Mouse (Mus musculus) kidney, postnatal 14 days (tissue): ENCODE results near the gene Paip2b.
"Not testable (repeated sequence)": the region's sequence is repeated elsewhere in the genome, so short reads cannot be mapped to it uniquely, and the experiment has no call there.

Experiments used
- DNase-seq: peaks from one replicate; pipeline ENCODE4 v3.0.0; 2022; ENCODE audit warnings: mixed read lengths

Gene Paip2b

DNA sequence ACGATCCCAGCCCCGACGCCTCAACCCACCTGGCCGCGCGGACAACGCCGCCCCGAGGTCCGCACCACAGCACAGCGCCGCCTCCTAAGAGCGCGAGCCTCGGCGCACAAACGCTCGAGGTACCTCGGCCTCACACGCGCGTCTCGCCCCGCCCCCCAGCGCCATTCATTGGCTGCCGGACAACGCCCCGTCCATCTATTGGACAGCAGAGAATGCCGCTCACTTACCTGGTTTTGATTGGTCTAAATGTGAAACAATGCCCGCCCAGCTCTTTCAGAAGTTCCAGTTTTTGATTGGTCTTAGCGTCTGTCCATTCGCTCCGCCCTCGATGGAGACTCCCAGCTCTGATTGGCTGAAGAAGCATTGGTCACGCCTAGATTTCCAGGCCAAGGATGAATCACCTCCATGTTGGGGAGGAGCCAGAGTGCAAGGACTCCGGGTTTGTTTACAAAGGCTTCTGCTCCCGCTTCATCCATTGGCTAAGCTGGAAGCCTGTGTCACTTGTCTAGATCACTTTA lies at the start of gene Paip2b:
Paip2b (minus strand) TSS at position 136 of the 518 bp plus-strand sequence.
- DNase-seq = peak; percentile 99

DNA sequence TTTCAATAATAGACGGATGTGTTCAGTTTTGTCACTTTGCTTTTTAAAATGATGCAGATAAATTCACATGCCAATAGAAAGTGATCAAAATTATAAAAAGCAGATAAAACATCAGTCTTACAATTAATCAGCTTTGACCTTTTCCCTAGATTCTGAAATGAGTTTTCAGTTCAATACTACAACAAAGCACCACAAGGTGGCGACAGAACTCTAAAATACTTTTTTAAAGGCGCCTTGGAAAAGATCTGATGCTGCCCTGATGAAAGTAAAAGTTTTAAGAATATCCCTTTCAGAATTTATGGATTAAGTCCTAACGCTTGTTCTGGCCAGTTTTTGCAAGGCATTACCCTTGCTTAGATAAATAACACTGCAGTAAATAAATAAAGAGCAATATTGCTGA lies 48.3 kb upstream of the Paip2b start:
- DNase-seq = peak; percentile 63

DNA sequence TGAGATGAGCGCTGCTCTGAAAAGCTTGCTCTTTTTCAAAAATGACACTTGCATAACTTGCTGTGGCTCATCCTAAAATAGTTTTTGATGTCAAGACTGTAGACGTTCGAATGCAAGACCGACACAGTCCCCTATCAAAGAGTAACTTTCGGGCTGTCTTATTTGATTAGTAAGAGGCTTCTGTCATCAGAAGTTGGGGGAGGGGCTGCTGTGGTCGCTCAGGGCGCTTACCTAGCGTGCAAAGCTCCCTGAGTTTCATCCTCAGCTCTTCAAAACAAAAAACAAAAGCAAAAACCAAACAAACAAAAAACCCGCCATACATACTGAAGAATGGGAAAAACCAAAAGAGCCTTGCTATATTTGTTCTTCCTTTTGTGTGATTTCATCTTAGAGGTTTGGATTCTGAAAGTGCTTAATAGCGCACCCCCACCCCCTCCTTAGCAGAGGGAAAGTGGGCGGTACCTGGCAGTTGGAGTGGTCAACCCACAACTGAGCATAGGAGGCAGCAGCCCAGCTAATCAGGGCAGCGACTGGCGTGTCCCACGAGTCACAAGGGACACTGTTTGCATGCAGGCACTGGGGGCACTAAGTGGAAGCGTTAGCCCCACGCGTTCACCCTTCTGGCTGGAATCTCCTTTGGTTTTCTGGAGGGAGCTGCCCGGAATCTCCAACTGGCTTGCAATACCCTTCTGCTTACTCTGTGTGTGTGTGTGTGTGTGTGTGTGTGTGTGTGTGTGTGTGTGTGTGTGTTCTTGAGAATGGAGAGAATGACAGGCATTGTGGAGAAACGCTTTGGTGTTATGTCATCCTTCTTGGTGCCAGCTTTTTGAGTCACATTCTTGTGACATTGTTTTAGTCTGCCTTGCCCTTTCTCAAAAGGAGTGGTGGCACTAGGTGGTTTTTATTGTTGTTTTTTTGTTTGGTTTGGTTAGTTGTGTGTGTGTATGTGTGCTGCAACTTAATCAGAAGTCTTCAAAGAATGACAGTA lies 36.4 kb upstream of the Paip2b start:
- peak; percentile 59 for DNase-seq

DNA sequence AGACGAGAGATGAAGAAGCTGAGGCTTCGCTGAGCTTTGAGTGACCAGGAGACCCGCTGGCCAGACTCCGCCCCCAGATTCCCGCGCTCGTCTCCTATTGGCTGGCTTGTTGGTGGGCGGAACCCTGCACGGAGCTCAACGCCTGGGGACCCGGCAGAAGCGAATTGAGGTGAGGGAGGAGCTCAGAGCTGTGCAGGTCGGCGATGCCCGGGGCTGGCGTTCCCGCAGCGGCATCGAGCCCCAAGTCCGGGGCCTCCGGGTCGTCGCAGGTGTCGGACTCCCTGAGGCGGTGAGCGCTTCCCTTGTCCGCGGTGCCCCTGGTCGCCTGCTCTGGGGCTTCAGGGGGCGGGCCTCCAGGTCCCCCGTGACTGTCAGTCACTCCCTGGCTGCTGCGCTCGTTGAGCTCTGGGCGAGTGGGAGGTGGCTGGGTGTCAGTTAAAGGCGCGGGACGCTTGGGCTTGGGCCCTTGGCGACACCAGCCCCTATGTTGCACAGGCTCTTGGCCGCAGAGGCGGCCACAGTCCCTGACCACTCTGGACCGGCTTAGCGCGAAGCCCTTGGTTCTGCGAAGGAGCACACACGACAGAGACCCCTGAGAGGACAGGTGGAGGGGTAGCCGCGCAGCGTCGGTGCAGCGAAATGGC lies 35.5 kb upstream of the Paip2b start, which contains the start of gene Zfp638:
Zfp638 (plus strand) TSS at position 156 of the 644 bp plus-strand sequence.
- DNase-seq = peak; percentile 95

DNA sequence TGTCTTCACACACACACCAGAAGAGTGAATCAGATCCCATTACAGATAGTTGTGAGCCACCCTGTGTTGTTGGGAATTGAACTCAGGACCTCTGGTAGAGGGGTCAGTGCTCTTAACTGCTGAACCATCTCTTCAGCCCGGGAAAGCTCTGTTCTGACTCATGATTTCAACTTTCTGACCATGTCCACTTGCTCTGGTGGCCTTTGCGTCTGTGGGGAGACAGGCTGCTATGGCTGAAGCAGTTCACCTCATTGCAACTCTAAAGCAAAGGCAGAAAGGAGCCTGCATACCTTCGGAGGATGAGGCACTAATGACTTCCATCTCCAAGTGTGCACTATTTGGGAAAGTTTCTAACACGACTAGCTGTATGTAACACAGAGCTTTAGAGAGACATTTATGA lies 34.9 kb upstream of the Paip2b start:
- DNase-seq = no peak

DNA sequence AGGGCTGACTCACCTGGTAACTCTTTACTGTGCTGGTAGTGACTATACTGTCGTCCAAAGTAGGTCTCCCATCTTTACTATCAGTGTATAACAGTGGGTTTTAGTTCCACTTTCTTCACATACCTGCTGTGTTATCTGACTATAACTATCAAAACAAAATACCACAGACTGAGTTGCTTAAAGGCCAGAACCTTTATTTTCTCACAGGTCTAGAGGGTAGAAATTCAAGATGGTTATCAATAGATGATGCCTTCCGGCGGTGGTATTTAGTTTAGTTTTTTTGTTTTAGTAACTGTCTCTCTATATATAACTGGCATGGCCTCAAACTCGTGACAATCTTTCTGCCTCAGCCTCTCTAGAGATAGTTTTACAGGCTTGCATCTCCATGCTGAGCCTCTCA lies 32.0 kb upstream of the Paip2b start:
- no peak for DNase-seq

DNA sequence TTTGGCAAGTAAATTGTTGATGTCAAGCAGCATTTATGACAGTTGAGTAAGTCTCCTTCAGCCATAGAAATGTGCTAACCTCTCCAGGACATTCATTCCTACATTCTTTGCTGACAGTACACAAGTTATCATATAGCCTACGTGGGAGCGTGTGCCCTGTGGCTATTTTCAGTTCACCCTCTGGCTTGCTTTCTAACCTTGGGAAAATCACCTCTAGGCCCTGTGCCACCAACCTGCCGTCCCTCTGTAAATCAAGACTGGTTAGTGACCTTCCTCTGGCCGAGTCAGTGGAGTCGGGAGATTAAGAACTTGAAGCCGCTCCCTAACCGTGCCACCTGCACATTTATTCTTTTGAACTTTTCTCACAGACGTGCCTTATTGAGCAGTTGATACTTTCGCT lies 28.5 kb upstream of the Paip2b start:
- DNase-seq = no peak

DNA sequence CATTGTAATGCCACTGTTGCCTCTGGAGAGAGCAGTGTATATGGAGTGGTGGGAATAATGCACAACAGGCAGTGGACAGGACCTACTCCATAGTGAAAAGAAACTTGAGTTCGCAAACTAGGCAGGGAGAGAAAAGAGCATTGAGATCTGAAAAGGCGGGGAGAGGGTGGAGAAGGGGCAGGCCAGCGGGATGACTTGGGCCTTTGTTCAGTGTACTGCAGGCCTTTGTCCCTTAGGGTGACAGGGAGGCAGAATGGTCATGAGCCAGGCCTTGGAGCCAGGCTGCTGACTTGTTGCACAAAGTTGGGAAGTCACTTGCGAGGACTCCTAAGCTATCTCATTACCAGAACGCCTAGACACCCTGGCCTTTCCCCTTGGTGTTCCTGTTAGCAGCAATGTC lies 25.9 kb upstream of the Paip2b start:
- no peak for DNase-seq

DNA sequence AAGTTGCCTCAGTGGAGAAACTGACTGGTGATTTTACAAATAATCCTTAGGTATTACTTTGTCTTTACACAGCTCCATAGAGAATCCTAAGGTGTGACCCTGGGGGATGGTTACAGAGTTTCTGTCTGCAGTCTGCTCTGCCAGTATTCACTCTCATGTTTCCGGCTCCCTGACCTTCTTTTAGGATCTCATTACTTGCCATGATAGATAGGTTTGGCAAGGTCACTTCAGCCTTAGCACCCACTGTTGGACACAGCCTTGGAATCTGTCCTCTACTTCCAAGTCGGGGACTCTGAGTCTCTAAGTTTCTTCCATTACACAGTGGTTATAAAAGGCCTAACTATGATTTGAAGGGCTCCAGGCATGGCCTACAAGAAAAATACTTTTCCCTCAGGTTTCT lies 17.9 kb upstream of the Paip2b start:
- DNase-seq = no peak

DNA sequence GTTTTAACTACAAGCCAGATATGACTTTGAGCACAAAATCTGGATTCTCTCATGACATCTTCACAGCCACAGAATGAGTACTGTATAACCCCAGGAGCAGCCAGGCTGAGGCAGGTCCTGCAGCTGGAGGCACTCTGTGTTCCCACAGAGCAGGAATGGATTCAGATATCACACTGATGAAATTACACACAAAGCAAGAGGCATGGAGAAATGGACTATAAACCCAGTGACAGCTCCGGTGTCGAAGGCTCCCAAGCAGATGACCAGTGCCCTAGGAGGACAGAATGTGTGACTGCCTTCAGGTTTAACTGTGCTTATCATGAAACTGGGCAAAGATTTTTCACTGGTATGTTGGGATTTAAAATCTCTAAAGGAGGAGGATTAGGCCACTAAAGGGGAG lies 14.6 kb upstream of the Paip2b start:
- DNase-seq = no peak

DNA sequence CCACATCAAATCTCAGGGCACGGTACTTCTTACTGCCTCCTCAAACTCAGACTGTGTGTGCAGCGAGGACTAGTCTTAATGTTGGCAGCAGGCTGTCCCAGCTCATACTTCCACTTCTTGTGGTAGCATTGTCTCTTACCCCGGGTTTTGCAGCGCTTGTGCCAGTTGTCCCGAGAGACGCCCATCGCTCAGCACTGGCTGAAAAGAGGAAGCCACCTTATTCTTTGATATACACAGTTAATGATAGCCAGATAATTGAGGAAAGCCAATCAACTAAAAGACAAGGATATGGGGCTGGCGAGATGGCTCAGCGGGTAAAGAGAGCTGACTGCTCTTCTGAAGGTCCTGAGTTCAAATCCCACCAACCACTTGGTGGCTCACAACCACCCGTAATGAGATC lies 13.4 kb upstream of the Paip2b start:
- no peak for DNase-seq

DNA sequence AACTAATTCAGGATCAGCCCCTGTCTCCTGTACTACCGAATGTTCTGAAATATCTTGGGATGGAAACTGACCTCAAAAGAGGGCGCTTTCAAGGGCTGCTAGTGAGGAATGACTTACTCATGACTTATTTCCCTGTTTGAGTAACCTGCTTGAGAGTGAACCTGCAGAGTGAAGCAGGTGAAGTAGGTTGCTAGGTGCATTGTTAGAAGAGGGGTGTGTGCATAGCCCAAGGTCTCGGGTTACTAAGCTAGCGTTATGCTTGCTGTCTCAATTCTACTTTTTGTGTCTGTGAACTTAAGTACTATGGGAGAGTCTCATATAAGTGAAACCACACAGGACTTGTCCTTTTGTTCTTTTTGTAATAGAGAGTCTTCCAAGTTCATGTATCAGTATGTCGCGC lies 8.5 kb upstream of the Paip2b start:
- no peak for DNase-seq

DNA sequence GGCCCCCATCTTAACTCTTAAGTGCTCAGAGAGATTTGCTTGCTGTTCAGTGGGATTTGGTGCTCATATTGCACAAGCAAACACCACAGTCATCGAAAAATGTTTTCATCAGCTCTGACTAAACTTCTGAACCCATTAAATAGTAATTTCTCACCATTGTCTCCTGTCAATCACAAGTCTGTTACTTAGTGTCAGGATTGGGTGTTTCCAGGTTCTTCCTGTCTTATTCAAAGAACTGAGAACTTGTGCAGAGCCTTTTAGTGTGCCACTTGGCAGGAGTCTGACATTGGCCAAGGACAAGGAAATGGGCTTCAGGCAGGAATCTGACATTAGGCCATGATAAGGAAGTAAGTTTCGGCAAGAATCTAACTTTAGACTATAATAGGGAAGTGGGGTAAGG lies 6.5 kb upstream of the Paip2b start:
- no peak for DNase-seq

DNA sequence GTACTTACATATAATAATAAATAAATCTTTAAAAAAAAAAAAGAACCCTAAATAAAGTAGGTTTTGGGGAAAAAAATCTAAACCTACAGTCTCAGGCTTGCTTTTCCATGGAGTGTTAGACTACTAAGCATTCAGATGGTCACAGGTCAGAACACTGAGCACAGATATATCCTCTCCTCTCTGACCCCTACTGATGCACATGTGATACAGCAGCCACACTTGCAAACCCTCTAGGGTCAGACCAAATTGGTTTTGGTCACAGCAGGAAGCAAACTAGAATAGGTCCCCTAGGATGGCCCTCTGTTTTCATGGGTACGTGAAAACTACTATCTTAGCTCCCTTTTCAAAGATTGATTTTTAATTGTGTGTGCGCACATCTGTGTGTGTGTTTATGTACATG lies 5.3 kb upstream of the Paip2b start:
- DNase-seq = no peak

DNA sequence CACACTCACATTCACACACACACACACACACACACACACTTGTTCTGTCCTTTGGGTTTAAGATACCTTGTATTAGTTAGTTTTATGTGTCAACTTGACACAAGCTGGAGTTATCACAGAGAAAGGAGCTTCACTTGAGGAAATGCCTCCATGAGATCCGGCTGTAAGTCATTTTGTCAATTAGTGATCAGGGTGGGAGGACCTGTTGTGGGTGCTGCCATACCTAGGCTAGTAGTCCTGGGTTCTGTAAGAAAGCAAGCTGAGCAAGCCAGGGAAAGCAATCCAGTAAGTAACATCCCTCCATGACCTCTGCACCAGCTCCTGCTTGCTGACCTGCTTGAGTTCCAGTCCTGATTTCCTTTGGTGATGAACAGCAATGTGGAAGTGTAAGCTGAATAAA lies 852 bp upstream of the Paip2b start:
- not testable (repeated sequence) for DNase-seq

DNA sequence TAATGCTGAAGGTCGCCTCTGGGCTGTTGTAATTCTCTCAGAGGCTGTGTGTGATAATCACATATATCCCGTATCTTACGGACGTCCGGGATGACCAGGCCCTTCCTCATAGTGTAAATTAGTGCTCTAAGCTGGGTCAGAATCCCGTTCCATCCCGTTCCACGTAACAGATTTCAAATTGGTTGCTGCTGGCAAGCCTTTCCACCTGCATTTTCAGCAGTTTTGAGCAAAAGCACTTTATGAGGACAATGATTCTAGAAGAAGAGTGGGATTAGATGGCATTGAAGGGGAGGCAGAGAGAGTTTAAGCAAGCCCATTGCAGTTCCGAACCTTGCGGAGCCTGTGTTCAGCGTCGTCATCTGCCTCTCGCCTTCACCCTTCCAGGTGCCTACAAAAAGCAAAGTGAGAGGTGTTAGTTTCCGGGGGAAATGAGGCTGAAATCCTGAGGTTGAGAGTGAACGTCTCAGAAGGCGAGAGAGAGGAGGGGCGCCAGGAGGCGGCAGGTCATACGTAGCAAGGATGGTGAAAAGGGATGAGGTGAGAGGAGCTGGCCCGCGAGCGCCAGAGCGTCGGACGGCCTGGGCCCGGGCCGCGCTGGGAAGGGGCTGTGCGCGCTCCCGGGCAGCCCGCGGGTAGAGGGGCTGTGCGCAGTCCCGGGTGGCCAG lies 468 bp downstream of the Paip2b start:
- DNase-seq = no peak

DNA sequence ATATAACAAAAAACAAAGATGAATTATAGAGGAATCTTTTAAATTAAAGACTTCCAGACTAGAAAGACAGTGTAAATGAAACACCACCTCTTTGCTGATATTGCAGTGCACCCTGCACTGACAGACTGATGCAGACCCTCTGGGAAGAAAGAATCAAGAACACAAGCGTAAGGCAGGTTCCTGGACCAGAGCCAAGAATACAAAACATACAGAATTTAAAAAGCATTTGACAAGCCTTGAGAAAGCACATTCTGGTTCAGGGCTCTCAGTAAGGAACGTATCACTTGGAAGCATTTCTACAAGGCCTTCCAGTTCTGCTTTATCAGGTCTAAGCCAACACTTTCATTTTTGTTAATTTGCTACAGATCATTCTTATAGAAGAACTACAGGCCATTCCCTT lies 9.7 kb downstream of the Paip2b start:
- DNase-seq = no peak

DNA sequence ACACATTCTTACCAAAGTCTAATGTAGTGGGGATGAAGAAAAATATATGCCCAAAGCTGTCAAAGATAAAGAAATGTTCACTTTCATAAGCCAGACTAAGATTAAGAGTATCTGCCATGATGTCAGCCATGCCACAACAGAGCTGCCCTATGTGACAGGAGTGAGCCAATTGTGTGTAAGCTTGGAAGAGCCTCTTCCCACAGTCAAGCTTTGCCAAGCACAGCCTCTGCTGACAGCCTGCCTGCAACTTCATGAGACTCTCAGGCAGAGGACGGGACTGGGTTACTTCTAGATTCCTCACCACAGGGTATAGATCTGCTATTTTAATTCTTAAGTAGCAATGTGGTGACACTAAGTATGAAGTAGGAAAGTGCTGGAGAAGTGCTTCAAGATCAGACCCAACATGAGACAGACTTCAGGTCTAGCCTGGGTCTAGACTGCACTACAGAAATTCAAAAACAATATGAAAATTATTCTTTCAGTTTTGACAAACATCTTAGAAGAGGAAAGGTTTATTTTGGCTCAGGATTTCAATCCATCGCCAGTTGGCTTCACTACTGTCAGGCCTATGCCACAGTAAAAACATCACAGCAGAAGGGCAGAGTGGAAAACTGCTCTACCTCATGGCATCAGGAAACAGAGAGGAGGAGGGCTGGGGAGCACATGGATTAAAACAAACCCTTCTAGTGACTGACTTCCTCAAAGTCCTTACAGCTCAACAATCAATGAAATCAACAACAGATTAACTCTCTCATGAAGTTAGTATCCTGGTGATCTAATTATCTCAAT lies 10.6 kb downstream of the Paip2b start:
- no peak for DNase-seq

DNA sequence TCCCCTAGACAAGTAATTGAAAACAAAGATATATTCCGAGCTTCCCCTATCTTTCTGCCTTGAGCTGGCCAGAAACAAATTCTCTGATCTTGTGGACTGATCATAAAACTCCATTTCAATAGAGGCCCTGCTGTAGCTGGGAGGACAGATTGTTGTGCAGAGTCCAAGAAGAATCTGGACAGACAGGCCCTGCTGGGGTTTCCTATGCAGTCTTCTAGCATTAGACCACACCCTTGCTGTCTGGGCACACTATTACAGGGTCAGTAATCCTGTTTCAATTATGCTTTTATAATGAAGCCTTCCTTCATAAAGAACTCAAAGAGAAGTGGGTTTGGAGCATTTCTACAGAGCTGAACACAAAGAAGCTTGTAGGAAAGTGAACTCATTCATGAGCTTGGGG lies 12.5 kb downstream of the Paip2b start:
- no peak for DNase-seq

DNA sequence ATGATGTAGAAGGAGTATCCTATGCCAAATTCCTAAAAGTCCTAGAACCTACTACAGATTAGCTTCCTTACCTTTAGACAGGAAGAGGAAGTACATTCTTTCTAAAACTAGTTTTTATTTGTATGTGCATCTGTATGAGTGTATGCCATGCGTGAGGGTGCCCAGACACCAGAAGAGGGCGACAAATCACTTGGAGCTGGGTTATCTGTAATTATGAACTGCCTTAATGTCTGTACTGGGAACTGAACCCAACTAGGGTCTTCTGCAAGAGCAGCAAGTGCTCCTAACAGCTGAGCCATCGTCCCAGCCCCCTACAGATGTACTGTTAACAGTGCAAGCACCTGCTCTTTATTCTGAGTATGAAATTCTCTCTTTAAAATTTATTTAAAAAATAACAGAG lies 15.7 kb downstream of the Paip2b start:
- no peak for DNase-seq

DNA sequence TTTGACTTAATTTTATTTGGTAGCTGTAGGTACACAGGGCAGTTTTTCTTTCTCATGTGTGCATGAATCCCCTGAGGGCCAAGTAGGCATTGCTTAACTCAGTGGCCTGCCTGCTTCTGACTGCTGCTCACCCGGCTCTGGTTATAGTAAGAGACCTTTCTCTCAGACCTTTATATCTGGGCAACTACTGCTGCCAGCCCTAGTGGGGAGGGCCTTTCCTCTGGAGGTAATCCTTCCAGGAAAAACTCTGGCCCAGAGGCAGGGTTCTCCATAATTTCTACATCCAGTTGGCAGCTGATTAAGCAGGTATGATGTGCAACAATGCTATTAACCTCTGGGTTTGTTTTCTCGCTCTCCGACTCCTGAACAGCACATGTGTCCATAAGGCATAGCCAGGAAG lies 28.7 kb downstream of the Paip2b start:
- DNase-seq = no peak

DNA sequence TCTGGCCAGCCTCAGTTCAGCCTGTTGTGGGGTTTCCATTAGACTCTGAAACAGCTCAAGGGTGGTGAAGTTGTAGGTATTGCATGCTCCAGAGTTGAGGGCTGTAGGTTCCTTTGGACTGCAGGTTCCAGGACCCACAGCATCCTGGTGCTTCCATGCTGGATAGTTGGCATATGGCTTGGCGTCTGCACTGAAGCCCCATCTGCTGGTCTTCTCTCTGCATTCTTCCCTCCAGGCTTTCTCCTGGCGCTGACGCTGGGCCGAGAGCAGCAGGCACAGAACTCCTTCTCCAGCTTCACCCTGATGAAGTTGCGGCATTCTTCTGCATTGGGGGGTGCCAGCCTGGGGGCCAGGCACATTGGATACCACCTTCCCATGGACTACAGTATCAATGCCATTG lies 29.5 kb downstream of the Paip2b start:
- DNase-seq = no peak

DNA sequence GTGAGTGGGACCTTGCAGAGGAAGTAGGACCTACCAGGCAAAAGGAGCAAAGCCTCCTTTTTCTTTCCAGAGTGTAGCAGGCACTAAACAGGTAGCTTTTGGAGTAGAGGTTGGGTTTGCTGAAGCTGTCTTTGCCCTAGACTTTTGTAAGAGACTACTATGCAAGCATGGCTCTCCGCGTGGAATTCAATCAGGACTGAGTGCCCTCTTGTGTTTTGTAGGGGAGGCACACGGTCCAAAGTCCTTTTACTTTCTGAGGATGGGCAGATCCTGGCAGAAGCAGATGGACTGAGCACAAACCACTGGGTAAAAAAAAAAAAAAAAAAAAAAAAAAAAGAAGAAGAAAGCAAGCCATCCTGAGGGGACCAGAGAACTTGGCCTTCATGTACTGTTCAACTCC lies 34.9 kb downstream of the Paip2b start:
- DNase-seq = peak; percentile 45
